Mouse (Mus musculus): Measurements from ENCODE around the gene Bmper. TPM values are rescaled to one million over a fixed set of nuclear protein-coding genes. Genes with fewer than 3 reads are reported as not detected.

Bmper gene
- polyA plus RNA-seq (2015; fragmentation: Nextera tagmentation; extraction: Ambion mirVana) = 5.8 and 6.0 TPM in 2 replicates

- Histone ChIP-seq H3K36me3 (no peaks in the 10 kb centered on the region), H3K9ac (peak within 1 kb of the TSS; percentile 86), H3K27ac (peak within 1 kb of the TSS; percentile 87), H3K4me2 (peak within 1 kb of the TSS; percentile 98), H3K4me3 (peak within 1 kb of the TSS; percentile 75), H3K9me3 (no peaks in the 10 kb centered on the region), H3K27me3 (peaks cover 58% of the 10 kb centered on the region), H3K4me1 (replicated peaks) (peaks cover 17% of the 10 kb centered on the region)
- peak; percentile 87 for ATAC-seq (ENCODE audit: low FRiP score)
- WGBS = under 1% methylated on average over 65 of the region's 86 CpGs
Measured at GRCm38 (mm10) chr9:23222841-23223548, at the start of gene Bmper. Bmper (plus strand) TSS chr9:23223076.

GRCm38 (mm10) chr9:23177476-23177875 is 45.4 kb upstream of the Bmper start:
- ATAC-seq (ENCODE audit: low FRiP score) = no peak
- Histone ChIP-seq H3K9ac (no peak overlapping the region), H3K4me1 (replicated peaks) (no peaks in the 10 kb centered on the region), H3K4me3 (no peak overlapping the region), H3K9me3 (no peaks in the 10 kb centered on the region), H3K4me2 (no peak overlapping the region), H3K36me3 (no peaks in the 10 kb centered on the region), H3K27me3 (no peaks in the 10 kb centered on the region), H3K27ac (no peak overlapping the region)
- 82% methylated on average over 4 of the region's 4 CpGs for WGBS

- no peaks in the 10 kb centered on the region for H3K4me1 ChIP-seq (replicated peaks)
- H3K36me3 ChIP-seq = no peaks in the 10 kb centered on the region
- H3K9me3 ChIP-seq = no peaks in the 10 kb centered on the region
- 89% methylated on average over 4 of the region's 4 CpGs for WGBS
- no peak overlapping the region for H3K4me3 ChIP-seq
- no peak overlapping the region for H3K4me2 ChIP-seq
- no peak for ATAC-seq (ENCODE audit: low FRiP score)
- no peak overlapping the region for H3K27ac ChIP-seq
- H3K9ac ChIP-seq = no peak overlapping the region
- no peaks in the 10 kb centered on the region for H3K27me3 ChIP-seq
Measured at GRCm38 (mm10) chr9:23187181-23187580, 35.7 kb upstream of the Bmper start.

- H3K9me3 ChIP-seq = no peaks in the 10 kb centered on the region
- ATAC-seq (ENCODE audit: low FRiP score) = no peak
- H3K27ac ChIP-seq = no peak overlapping the region
- 86% methylated on average over 4 of the region's 4 CpGs for WGBS
- no peaks in the 10 kb centered on the region for H3K36me3 ChIP-seq
- no peak overlapping the region for H3K4me2 ChIP-seq
- H3K9ac ChIP-seq = no peak overlapping the region
- no peaks in the 10 kb centered on the region for H3K4me1 ChIP-seq (replicated peaks)
- no peak overlapping the region for H3K4me3 ChIP-seq
- H3K27me3 ChIP-seq = no peaks in the 10 kb centered on the region
Measured at GRCm38 (mm10) chr9:23188136-23188535, 34.7 kb upstream of the Bmper start.

GRCm38 (mm10) chr9:23190950-23191349 is 31.9 kb upstream of the Bmper start:
- Histone ChIP-seq H3K4me3 (no peak overlapping the region), H3K9me3 (no peaks in the 10 kb centered on the region), H3K4me2 (no peak overlapping the region), H3K27ac (no peak overlapping the region), H3K9ac (no peak overlapping the region), H3K27me3 (no peaks in the 10 kb centered on the region), H3K4me1 (replicated peaks) (no peaks in the 10 kb centered on the region), H3K36me3 (no peaks in the 10 kb centered on the region)
- ATAC-seq (ENCODE audit: low FRiP score) = no peak
- 82% methylated on average over 1 of the region's 1 CpGs for WGBS

GRCm38 (mm10) chr9:23191431-23191830 is 31.4 kb upstream of the Bmper start:
- H3K4me1 ChIP-seq (replicated peaks) = no peaks in the 10 kb centered on the region
- no peak overlapping the region for H3K4me3 ChIP-seq
- H3K9me3 ChIP-seq = no peaks in the 10 kb centered on the region
- no peak for ATAC-seq (ENCODE audit: low FRiP score)
- 98% methylated on average over 2 of the region's 2 CpGs for WGBS
- H3K27me3 ChIP-seq = no peaks in the 10 kb centered on the region
- no peak overlapping the region for H3K9ac ChIP-seq
- H3K36me3 ChIP-seq = no peaks in the 10 kb centered on the region
- H3K4me2 ChIP-seq = no peak overlapping the region
- H3K27ac ChIP-seq = no peak overlapping the region

- no peaks in the 10 kb centered on the region for H3K27me3 ChIP-seq
- H3K27ac ChIP-seq = no peak overlapping the region
- H3K4me1 ChIP-seq (replicated peaks) = no peaks in the 10 kb centered on the region
- H3K9me3 ChIP-seq = no peaks in the 10 kb centered on the region
- no peaks in the 10 kb centered on the region for H3K36me3 ChIP-seq
- 88% methylated on average over 3 of the region's 3 CpGs for WGBS
- H3K4me3 ChIP-seq = no peak overlapping the region
- H3K9ac ChIP-seq = no peak overlapping the region
- no peak for ATAC-seq (ENCODE audit: low FRiP score)
- no peak overlapping the region for H3K4me2 ChIP-seq
Measured at GRCm38 (mm10) chr9:23192567-23193331, 30.1 kb upstream of the Bmper start.

- no peak overlapping the region for H3K9ac ChIP-seq
- no peak for ATAC-seq (ENCODE audit: low FRiP score)
- H3K27ac ChIP-seq = no peak overlapping the region
- H3K27me3 ChIP-seq = 0 out of 2 replicates have a peak, but pooled peaks cover 8% of the 10 kb centered on the region
- no peak overlapping the region for H3K4me2 ChIP-seq
- H3K9me3 ChIP-seq = no peaks in the 10 kb centered on the region
- no peaks in the 10 kb centered on the region for H3K36me3 ChIP-seq
- no peak overlapping the region for H3K4me3 ChIP-seq
- WGBS = 96% methylated on average over 4 of the region's 4 CpGs
- peaks cover 8% of the 10 kb centered on the region for H3K4me1 ChIP-seq (replicated peaks)
Measured at GRCm38 (mm10) chr9:23198996-23199395, 23.9 kb upstream of the Bmper start.

GRCm38 (mm10) chr9:23199841-23200240 is 23.0 kb upstream of the Bmper start:
- no peak overlapping the region for H3K4me2 ChIP-seq
- H3K4me1 ChIP-seq (replicated peaks) = peaks cover 17% of the 10 kb centered on the region
- H3K9me3 ChIP-seq = no peaks in the 10 kb centered on the region
- no peak for ATAC-seq (ENCODE audit: low FRiP score)
- no peak overlapping the region for H3K27ac ChIP-seq
- no peak overlapping the region for H3K4me3 ChIP-seq
- H3K36me3 ChIP-seq = no peaks in the 10 kb centered on the region
- H3K9ac ChIP-seq = no peak overlapping the region
- 0 out of 2 replicates have a peak, but pooled peaks cover 8% of the 10 kb centered on the region for H3K27me3 ChIP-seq
- 89% methylated on average over 1 of the region's 1 CpGs for WGBS

GRCm38 (mm10) chr9:23200828-23201227 is 22.0 kb upstream of the Bmper start:
- H3K4me3 ChIP-seq = no peak overlapping the region
- 0 out of 2 replicates have a peak, but pooled peaks cover 8% of the 10 kb centered on the region for H3K27me3 ChIP-seq
- no peaks in the 10 kb centered on the region for H3K9me3 ChIP-seq
- WGBS = 78% methylated on average over 4 of the region's 4 CpGs
- no peak overlapping the region for H3K9ac ChIP-seq
- peaks cover 25% of the 10 kb centered on the region for H3K4me1 ChIP-seq (replicated peaks)
- no peaks in the 10 kb centered on the region for H3K36me3 ChIP-seq
- no peak overlapping the region for H3K4me2 ChIP-seq
- no peak for ATAC-seq (ENCODE audit: low FRiP score)
- H3K27ac ChIP-seq = no peak overlapping the region

GRCm38 (mm10) chr9:23202431-23202830 is 20.4 kb upstream of the Bmper start:
- Histone ChIP-seq H3K4me3 (no peak overlapping the region), H3K4me2 (no peak overlapping the region), H3K9me3 (no peaks in the 10 kb centered on the region), H3K9ac (no peak overlapping the region), H3K36me3 (no peaks in the 10 kb centered on the region), H3K27me3 (0 out of 2 replicates have a peak, but pooled peaks cover 8% of the 10 kb centered on the region), H3K4me1 (replicated peaks) (peaks cover 25% of the 10 kb centered on the region), H3K27ac (no peak overlapping the region)
- no peak for ATAC-seq (ENCODE audit: low FRiP score)
- 78% methylated on average over 4 of the region's 4 CpGs for WGBS

GRCm38 (mm10) chr9:23204339-23205288 is 18.3 kb upstream of the Bmper start:
- peak overlapping the region; percentile 4; the same call in 1 of the 2 replicates for H3K4me3 ChIP-seq

More at GRCm38 (mm10) chr9:23204339-23205288, 18.3 kb upstream of the Bmper start:
- Histone ChIP-seq H3K4me2 (peak overlapping the region; percentile 45), H3K27me3 (0 out of 2 replicates have a peak, but pooled peaks cover 8% of the 10 kb centered on the region), H3K36me3 (no peaks in the 10 kb centered on the region), H3K9ac (peak overlapping the region; percentile 35; the same call in 1 of the 2 replicates), H3K9me3 (no peaks in the 10 kb centered on the region), H3K4me1 (replicated peaks) (peaks cover 25% of the 10 kb centered on the region), H3K27ac (peak overlapping the region; percentile 67)
- ATAC-seq (ENCODE audit: low FRiP score) = peak; percentile 79
- WGBS = 10% methylated on average over 17 of the region's 17 CpGs
